Mouse (Mus musculus) erythroblast, embryonic 14.5 days (primary cell): ENCODE data around the gene Cdca5.

Source experiments
- GATA1 ChIP-seq: IDR thresholded peaks from 2 replicates; pipeline ENCODE4 v1.6.1; 2012; ENCODE audit warnings: low read length, inconsistent platforms, mixed read lengths
- TAL1 ChIP-seq: IDR thresholded peaks from 3 replicates; pipeline ENCODE4 v1.6.1; 2012; ENCODE audit warnings: low read length, inconsistent platforms, mixed read lengths

GRCm38 (mm10) chr19:6101186-6101585 lies 16.4 kb downstream of the Cdca5 start:
- TF ChIP-seq GATA1 (no peak), TAL1 (no peak)
